Mouse (Mus musculus) cerebellum, adult 9-10 months (tissue): ENCODE measurements at regions not wholly inside any gene's neighbourhood (a gene's known extent, or its start where the extent isn't known, plus 50 kb on each side); places are given as distances from the start of the nearest gene placed in this dataset.

Experiments
- DNase-seq: peaks from one replicate; pipeline ENCODE4 v3.0.0; 2022

DNA sequence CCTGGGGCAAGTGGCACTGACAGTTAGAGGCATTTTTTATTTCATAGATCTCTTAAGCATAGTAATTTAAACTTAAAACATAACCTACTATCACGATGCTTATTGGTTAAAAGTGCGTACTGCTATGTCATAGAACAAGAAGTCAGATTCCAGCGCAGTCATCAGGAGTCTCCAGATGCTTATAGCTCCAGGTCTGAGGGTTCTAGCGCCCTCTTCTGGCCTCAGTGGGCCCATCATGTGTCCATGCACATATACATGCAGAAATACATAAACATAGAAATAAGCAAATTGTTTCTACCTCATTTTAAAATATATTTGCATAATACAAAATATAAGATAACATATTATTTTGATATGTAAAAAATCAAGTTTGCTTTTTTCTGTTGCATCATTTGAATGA is 1002.8 kb upstream of the Adgrl2 start:
- DNase-seq = no peak

DNA sequence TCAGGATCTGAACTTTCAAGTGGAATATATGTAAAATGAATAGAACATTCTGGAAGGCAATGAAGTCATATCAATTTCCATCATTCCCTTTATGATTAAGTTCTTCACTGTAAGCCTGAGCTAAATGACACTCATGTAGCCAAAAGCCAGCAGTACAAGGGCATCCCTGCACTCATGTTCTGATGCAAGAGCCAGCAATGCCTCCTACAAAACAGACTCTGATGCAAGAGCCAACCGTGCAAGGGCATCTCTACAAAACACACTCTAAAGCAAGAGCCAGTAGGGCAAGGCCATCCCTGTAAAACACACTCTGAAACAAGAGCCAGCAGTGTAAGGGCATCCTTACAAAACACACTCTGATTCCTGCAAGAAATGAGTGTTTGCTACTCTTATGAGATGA is 997.4 kb upstream of the Adgrl2 start:
- no peak for DNase-seq

DNA sequence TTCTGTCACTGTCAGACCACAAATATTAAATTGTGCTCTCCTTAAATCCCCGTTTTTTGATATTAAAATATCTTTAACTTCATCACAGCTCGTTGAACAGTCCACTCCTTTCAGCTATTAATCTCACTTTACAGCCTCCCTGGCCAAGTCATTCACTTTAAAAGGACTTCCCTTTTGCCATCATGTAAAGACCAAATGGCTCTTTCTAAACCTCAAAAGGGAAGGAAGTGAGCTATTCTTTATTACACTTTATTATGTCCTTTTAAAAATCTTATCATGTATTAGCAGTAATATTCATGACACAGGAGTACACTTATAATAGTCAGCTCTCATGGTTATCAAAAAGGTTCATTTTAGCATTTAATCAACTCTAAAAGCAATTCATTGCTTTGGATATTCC is 966.6 kb upstream of the Adgrl2 start:
- no peak for DNase-seq

DNA sequence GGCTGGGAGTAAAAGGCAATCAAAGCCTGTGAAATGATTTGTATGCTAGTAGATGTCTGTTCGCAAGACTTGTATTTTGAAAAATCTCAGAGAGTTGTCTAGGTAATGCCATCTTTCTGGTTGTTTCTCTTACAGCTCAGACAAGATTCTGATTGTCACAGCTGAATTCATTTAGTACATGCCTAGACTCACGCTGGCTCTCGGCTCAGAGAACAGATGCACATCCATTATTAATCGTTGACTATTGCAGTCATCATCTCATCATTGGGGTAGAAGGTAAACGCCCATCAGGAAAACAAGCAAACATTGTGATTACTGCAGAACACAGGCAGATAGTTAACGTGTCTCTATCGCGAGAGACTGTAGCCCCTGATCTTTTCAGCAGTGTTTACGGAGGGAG is 945.8 kb upstream of the Adgrl2 start:
- no peak for DNase-seq

DNA sequence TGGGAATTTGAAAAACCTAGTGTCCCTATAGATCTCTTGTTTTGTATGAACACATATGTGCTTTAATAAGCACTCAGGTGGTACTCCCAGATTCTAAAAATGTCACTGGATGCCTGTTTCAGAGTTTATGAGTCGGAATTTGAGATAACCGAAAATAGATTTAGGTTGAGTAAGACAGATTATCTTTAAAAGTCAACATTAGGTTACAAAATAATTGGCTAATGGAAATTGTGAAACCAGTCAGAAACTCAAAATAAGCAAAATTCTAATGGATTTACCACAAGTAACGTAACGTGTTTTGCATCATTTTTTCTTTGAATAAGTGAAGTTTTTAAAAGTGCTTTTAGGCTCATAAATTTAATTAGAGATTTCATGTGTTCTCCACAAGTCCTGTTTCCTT is 944.5 kb upstream of the Adgrl2 start:
- DNase-seq = no peak

DNA sequence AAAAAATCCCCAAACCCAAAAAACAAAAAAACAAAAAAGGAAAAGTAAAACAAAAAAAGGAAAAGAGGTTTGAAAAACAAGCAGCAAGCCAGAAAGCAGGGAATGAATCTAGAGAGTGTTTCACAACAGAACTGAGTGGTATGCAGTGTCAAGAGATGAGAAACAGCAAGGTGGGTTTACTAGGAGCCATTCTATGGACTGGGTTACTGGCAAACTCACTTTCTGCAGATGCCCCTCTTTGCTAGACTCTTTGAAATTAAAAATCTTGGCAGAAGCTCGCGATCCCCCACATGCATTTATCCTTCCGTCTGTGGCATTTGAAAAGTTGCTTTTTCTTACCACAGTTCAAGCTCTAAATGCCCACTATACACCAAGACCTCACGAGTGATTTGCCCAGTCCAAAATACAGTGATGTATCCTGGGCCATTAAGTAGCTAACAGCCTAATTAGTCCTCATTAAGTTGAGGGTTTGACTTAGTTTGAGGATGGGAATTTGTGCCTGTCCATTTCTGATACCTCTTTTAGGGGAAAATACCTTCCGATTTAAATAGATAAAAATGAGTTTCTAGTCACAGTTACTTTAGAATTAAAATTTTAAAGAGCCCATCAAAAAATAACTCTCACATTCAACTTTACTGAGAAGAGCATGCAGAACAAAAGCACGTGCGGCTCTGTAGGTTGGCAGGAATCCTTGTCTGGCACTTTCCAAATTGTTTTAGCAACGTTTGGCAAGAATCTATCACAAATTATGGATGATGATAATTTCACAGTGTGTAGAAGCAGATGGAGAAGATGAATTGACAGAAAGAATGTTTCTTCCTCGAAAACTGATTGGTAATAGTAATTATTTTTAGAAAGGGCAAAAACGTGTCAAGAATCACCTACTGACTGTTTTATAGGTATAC is 938.4 kb upstream of the Adgrl2 start:
- no peak for DNase-seq

DNA sequence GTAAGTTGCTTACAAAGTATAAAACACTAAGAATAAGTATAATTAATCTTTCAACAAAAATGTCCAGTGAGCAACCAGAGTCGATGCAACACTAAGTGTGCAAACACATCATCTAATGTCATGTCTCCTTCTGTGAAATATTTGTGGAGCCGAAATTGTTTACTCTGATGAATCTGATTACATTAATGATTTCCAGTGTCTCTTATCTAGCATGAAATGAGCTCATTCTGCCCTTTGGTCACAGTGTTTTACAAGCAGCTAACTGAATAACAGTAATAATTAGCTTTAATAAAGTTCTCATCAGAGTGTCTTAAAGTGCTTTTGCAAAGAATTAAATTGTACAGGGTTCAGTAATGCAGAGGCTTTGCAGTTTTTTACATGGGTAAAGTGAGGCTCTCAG is 929.9 kb upstream of the Adgrl2 start:
- DNase-seq = no peak

DNA sequence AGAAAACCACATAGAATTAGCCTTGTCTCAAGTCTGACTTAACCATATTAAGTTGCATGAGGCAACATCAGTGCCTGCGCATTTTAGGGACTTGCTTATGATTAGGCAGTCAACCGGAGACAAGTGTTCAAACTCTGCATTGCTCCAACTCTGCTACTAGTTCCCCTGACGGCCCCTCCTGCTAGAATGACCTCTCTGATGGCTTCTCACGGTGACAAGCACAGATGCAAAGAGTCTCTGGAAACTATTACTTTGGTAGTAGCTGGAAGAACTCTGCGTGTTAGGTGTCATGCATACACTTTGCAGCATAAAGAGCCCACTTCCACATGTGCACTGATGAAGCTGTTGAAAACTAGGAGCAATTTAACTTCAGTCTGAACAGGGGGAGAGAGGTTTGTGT is 927.8 kb upstream of the Adgrl2 start:
- DNase-seq = no peak

DNA sequence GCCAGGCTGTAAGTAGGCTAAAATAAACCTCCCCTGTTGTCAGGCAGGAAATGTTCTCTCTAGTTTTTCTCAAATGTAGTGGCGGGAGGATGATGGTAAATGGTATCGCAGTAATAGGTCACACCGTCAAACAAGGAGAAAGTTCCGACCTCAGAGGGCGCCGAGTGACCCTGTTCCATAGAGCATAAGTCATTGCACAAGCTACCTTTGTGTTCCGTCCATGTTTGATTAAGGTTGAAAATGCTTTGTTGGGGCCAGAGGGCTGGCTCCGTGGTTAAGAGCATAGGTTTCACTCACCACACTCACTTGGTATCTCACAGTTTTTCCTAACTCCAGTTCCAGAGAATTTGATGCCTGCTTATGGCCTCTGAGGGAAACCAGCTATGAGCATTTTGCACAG is 920.4 kb upstream of the Adgrl2 start:
- no peak for DNase-seq

DNA sequence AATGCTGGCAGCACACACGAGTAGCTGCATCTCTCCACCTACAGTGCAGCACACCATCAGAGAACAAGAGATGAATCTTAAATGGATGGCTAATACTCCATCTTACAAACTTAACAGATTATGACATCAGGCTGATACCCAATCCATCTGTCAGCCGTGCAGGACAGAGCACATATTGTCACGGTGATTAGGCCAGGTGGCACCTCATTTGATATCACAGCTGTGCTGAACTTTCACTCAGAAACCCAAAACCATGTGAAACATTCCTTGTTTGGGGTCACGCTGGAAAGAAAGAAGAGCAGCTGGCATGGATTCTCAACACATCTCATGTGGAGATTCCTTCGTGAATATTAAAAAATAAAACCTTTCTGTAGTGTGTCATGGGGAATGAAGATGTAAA is 911.4 kb upstream of the Adgrl2 start:
- no peak for DNase-seq

DNA sequence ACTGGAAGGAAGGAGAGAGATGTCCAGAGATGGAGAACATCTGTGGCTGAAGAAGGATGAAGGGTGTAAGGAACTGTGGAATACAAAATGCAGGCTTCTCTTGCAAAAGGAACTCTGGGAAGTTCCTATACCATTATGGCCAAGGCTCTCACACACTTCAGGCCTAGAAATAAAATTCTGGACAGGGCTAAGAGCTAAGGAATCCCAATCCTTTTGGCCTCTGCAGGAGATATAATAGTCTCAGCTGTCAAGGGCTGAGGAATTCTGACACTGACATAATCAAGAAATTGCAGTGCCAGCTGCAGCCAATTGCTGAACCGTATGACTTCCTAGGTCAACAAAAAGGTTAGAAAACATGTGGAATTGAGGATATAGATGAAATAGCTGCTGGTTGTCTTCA is 886.2 kb upstream of the Adgrl2 start:
- DNase-seq = no peak

DNA sequence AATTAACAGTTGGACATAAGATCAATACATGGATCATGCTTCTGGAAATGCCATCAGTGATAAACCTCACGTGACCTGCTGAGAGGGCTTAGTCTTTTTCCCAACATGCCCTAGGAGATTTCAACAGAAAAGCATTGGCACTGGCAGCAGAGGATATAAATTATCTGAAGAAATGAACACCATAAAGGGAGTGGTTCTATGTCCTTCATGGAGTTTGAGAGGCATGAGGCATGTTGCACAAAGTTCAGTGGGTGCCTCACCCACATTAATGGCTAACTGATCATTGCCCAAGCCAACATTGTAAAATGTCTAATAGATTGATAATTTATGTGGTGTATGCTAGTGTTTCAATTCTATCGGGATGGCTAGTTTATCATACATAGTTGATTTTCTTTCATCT is 875.6 kb upstream of the Adgrl2 start:
- no peak for DNase-seq

DNA sequence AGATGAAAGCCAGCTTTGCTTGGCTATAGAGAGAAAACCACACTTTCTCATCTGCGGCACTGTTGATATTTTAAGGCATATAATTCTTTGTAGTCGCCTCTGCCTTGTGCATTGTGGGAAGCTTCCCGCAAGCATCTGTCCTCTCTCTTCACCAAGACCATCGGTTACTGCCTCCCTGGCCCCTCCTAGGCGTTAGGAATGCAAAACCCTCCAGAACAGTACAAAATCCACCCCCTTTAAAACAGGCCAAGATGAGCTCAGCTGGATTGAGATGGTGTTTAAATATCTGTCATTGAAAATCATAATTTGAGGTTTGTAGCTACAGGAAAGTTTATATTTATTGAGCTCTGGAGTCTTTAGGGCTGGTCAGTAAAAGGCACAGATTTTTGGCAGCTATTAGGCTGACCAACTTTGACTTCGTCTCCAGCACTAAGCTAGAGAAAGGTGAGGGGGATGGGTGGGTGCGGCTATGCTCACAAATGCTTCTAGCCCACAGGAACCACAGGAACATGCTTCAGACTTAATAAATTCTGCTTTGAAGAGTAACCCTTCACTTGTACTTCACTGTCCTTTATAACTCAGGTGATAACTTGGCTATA is 856.7 kb upstream of the Adgrl2 start:
- DNase-seq = no peak

DNA sequence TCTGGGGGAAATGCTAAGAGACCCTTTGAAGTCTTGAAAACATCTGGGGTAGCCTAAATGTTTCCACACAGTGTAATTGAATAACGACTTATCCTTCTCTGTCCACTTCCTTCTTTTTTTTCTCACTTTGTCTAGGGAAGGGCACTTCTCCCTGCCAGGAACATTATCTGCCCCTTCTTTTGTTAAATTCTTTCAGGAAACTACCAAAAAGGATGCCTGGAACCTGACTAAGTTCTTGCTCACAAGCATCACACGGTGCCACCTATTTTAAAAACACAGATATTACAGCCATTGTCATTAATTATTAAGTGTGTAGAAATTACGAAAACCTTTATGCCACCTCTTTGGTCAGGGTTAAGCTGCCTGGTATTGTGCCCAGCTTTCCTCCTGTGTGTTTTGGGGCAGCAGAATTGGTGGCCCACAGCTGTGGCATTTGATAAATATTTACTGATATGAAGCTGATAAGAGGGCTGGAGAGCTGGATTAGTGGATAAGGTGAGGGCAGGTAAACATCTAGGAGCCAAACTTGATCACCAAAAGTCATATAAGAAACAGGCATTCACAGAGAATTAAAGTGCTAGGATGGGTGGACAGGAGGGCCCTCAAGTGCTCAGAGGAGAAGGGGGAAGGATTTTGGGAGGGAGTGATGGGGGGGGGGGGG is 855.6 kb upstream of the Adgrl2 start:
- no peak for DNase-seq

DNA sequence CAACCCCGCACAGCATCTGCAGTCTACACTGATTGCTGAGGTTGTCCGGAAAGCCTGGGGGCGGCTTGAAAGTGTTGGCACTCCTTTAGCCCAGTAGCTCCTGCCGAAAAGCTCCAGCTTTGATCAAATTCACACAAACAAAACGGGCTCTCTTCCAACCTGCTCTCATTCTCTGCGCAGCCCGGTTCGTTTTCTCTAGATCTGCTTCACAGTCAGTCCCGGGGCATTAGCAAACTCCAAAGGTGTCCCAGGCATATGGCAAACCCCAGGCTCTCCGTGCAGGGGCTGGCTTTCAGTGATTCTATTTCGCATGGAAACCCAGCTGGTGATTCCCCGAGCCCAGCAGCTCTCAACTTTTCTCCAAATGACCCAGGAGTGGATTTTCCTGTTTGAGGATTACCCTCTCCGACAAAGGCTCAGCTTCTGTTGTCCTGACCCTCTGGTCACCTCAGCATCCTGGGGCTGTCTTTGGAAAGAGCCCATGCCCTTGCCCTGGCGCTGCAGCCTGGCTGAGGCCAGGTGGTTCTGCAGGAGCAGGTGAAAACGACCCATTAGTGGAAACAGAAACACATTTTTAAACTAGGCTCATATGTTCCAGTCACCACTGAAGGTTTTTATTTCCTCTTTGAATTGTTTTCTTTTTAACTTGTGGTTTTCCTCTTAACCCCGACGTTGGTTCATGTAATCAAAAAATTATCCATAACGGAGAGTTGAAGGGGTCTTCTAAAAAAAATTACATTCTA is 854.9 kb upstream of the Adgrl2 start:
- DNase-seq = no peak

DNA sequence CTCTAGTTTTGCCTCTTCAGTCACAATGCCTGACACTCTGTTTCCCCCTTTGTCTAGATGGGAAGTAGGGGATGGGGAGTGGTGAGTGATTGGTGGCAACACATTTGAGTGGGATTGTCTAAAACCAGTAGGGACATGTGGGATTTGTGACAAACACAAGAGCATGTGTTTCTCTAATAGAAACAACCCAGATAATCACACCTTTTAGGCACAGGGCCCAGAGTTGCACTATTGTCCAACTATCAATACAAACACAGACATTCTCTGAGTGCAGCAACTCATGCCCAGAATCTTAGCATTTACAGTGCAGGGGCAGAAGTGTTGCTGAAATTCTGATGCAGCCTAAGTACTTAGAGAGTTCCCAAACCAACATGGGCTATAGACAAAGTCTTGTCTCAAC is 847.6 kb upstream of the Adgrl2 start:
- DNase-seq = no peak

DNA sequence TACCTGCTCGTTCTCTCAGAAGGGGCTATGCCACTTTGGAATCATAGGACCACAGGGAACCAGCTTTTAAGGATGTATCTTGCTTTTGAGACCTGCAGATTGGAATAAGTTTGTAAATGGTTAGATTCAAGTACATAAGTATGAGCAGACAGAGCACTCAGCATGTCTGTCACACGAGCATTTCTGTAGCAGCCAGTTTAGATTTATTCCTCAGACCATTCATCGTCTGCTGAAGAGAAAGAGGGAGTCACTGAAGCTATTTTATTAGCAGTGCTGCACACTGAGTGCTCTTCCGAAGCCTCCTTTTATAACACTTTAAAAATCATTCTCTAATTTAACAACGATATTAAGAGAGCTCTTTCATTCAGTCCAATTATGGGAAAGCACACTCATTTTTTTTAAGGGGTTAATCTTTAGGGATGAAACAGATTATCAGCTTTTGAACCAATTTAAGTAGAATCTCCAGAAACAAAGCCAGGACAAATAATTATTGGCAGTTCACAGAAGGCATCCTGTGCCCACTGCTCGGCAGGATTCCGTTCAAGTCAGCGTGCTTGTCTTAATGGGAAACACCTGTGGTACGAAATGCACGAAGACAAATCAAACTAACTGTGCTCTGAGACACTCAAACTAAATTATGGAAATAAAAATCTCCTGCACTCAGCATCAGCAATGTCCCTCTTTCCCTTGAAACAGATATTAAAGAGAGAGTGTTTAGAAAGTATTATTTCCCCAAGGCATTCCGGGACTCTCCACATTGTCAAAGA is 846.3 kb upstream of the Adgrl2 start:
- no peak for DNase-seq

DNA sequence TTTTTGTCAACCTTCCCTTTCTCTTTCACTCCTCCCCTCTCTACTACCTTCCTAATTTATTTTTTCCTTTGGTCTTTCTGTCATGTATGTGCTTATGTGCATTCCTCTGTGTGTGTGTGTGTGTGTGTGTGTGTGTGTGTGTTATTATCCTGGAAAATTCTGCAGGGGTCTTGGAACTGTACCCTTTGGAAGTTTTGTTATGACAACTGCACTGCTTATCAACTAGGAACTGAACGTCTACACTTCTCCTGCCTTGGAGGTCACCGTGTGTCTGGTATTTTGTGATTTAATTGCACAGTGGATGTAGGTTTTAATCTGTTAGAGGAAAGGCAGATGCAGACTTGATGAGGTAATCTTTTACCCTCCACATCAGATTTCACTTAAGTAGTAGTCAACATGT is 836.8 kb upstream of the Adgrl2 start:
- no peak for DNase-seq

DNA sequence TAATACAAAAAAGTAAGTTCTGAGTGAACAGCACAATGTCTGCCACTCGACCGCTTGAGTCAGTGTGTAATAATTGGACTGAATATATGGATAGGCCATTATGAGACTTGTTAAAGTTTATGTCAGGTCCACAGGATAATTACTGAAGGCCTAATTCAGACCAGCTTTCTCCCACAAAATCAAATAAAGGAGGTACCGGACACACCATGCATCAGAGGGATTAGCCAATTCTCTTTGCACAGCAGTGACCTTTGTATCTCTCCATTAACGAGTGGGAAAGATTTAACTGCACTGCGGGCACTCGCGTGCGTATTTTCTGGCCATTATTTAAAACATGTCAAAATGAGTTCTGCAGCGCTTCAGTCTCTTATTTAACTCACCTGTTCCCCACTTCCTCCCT is 836.4 kb upstream of the Adgrl2 start:
- DNase-seq = no peak

DNA sequence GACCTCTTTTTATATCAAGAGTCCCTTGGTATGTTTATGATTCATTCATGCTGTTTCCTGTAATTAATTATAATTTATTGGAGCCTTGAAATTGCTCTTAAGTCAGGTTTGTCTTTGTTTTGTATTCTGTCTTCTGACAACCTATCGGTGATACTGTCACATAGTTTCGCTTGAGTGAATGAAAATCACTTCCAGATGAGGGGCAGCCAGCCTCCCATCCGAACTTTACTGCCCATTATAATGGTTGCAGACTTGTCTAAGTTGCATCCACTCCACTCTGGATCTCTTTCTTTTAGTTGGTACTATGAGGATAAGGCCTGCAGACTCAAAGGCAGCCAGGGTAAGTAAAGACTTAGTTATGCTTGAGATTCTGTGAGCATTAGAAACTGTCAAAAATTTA is 830.3 kb upstream of the Adgrl2 start:
- no peak for DNase-seq

DNA sequence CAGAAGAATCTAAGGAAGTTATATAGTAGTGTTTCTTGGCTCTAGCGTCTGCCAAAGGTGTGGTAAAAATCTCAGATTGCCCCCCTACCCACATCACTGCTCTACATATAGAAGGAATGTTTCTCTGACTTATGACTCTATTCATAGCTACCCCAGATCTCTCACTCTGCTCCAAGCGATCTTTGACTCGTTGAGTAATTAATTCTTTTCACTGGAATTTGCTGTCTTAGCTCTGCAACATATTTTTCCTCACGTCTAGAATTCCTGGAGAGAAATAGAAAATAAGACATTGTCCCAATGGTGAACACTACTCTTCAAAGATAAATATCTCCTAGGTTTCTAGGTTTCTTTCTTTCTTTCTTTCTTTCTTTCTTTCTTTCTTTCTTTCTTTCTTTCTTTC is 829.5 kb upstream of the Adgrl2 start:
- DNase-seq = no peak

DNA sequence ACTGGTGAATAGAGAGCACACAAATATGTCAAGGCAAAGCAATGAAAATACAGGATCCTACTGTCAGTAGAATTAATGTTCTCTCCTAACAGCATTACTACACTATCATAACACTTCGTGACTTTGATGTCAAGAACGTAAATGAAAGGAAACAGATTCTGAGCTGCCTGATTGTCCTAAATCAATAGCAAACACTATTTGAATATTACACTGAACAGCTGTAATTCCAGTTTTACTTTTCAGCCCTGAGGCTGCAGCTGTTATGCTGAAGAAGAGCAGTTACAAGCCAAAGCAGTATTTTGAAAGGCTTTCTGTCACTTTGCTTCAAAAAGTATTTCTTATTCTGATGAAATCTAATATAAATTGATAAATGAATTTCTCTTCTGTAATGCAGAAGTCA is 828.7 kb upstream of the Adgrl2 start:
- DNase-seq = no peak

DNA sequence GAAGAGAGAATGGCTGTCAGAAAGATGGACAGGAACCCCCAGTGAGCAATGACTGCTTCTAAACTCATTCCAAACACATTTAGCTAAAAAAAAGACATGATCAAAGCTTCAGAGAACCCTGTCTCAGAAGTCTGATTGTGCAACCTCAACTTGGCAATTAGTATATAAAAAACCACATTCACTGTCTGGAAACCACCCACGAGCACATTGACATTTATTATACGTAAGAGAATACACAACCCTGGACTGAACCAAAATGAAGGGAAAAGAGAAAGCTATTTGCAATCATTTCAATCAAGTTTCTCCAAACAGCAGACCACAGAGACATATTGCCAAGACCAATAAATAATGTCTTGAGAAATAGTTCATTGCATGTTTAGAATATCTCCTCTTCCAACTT is 820.7 kb upstream of the Adgrl2 start:
- no peak for DNase-seq
